Mouse (Mus musculus) heart, adult 11 months (tissue): Measurements from ENCODE around the gene Alg12.

Experiments used
- DNase-seq: peaks from one replicate; pipeline ENCODE4 v3.0.0; 2022

Alg12 gene

GRCm38 (mm10) chr15:88819026-88819905 is at the start of gene Alg12, which contains the start of gene Creld2:
TSS of gene Alg12 (minus strand) at chr15:88819318.
TSS of gene Creld2 (plus strand) at chr15:88819646.
- peak; percentile 100 for DNase-seq

GRCm38 (mm10) chr15:88868024-88868742 is 49.1 kb upstream of the Alg12 start:
- DNase-seq: peak; percentile 99

GRCm38 (mm10) chr15:88867368-88868023 is 48.4 kb upstream of the Alg12 start:
- DNase-seq: peak; percentile 99

DNA sequence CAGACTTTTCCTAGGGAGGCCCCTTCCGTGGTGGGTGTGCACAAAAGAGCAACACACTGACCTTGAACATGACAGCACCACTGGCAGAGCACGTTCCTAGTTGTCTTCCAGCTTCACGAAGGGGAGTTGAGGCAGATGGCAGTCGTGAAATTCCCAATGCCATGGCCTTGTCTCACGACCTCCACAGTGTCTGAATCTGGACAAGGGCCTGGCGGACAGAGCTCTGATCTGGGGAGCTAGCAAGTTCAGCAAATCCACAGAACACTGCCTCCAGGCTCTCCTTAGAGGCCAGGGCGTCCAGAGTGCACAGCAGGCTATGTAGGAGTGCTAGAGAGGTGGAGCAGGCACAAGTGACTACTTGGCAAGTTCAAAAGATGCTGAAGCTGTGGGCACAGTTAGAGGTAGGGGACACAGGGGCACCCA is 47.8 kb upstream of the Alg12 start:
- DNase-seq: peak; percentile 95

DNA sequence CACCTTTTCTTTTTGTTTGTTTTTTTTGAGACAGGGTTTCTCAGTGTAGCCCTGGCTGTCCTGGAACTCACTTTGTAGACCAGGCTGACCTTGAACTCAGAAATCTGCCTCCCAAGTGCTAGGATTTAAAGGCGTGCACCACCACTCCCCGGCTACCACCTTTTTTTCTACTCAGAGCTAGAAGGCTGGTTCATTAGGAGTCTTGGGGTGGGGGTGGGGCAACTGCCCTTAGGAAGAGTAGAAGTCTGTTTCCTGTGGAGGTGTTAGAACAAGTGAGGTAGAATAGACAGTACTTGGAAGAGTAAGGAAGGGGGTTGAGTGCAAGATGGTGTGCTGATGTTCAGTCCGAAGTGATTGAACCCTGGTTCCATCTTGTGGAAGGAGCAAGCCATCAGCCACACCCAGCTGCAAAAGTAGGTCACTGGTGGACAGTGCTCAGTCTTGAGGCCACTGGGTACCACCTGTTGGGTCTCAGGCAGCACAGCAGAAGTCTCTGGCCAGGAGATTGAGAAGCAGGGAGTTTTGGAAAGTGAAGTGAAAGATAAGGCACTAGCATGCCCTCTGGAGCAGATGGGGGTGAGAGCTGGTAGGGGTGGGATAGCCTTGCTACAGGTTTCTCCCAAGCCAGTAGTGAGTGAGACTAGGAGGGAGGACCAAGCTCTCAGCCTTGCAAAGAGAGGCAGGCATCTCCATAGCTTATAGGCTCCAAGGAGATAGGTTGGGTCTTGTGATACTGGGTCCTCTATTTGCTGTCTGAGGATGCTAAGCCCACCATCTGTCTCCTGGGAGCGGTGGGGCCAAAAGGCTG is 47.0 kb upstream of the Alg12 start:
- DNase-seq: peak; percentile 93

- DNase-seq: peak; percentile 95
Observed at GRCm38 (mm10) chr15:88865061-88865460, 45.9 kb upstream of the Alg12 start.

- peak; percentile 98 for DNase-seq
Observed at GRCm38 (mm10) chr15:88864270-88865030, 45.3 kb upstream of the Alg12 start.

DNA sequence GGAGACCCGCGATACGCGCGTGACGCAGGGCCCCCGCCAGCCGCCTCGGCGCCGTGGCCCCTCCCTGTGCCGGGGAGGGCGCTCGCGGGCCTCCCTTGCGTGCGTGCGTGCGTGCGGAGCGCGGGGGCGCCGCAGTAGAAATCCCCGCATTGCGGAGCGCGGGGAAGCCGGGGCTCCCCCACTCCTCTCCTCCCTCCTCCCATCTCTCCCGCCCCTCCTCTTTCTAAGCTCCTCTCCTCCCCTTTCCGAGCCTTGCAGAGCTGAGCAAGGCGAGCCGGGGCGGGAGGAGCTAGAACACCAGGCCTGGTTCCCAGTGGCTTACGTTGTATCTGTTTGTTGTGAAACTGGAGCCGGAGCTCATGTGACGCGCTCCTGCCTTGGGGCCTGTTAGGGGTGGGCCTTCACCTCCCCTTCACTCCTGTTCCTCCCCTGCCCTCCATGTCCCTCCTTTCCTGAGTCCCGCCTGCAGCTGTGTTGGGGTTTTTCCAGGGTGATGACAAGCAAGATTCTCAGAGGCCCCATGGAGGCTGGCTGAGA is 44.6 kb upstream of the Alg12 start:
- peak; percentile 100 for DNase-seq

GRCm38 (mm10) chr15:88862881-88863694 is 44.0 kb upstream of the Alg12 start:
- DNase-seq: peak; percentile 97

GRCm38 (mm10) chr15:88861772-88862622 is 42.9 kb upstream of the Alg12 start, which contains the start of gene Pim3:
TSS of gene Pim3 (plus strand) at chr15:88862186.
- DNase-seq: peak; percentile 100

DNA sequence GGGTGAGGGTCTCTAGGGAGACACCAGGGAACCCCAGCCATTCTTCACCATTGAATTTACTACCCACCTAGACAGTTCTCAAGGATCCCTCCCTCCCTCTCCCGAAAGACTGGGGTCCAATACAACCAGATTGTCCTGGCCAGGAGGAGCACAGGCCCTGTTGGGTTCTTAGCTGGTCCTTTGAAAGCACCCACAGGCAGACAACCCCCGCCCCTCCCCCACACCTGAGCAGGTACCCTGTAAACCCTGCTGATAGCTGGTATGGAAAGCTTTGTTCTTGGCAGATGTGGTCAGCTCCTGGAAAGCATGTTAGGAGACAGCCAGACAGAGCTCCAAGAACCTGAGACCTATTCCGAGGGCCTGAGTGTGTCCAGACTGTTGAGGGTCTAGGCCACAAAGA is 41.7 kb upstream of the Alg12 start:
- DNase-seq: peak; percentile 95

GRCm38 (mm10) chr15:88859206-88859970 is 40.3 kb upstream of the Alg12 start:
- peak; percentile 90 for DNase-seq

DNA sequence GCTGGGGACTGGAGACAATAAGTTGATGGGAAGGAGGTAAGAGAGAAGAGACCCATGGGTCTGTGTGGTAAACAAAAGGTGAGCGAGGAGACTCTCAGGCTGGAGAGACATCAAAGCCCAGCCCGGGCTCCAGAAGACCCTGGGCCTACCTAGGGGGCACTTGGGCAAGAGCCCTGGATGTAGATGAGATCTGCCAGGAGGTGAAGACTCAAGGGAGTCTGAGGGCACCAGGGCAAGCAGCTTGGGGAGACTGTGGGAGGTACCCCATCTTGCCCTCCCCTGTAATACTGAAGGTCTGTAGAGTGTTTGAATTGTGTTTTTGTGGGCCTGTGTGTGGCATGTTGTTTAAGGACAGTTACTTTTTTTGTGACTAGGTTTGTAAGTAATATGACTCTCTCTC is 39.6 kb upstream of the Alg12 start:
- peak; percentile 91 for DNase-seq

GRCm38 (mm10) chr15:88858141-88858541 is 39.0 kb upstream of the Alg12 start:
- DNase-seq: peak; percentile 98

GRCm38 (mm10) chr15:88857361-88857760 is 38.2 kb upstream of the Alg12 start:
- peak; percentile 91 for DNase-seq

GRCm38 (mm10) chr15:88856613-88857012 is 37.5 kb upstream of the Alg12 start:
- peak; percentile 91 for DNase-seq

DNA sequence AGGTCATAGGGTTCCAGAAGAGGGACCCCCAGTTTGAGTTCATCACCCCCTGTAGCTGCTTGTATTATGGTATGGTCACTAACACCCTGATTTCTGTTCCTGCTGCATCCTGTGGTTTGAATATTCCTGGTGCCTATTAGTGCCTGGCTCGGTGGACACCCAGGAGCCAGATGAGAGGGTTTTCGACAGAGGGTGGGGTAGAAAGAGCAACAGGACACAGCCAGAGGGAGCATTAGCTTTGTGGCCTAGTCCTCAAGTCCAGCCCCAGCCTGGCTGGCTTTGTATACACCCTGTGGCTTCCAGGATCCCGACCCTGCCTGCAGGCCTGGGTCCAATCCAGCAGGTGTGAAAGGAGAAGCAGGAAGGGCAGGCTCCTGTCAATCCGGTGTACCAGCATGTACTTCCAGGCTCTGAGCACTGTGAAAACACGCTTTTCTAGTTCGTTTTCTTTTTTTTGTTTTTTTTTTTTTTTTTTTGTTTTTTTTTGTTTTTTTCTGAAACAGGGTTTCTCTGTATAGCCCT is 36.8 kb upstream of the Alg12 start:
- DNase-seq: peak; percentile 94
